Mouse (Mus musculus): ENCODE results near the gene Icmt. TPM values are rescaled to one million over a fixed set of nuclear protein-coding genes. Genes with fewer than 3 reads are reported as not detected.

Gene Icmt
- polyA plus RNA-seq, 1 experiment from 2014 or later, result 20.3 TPM

GRCm38 (mm10) chr4:152277916-152278315 is 19.1 kb upstream of the Icmt start:
- H3K4me1 ChIP-seq, result peaks cover 26% of the 10 kb centered on the region
- H3K4me3 ChIP-seq (replicated peaks), result no peak overlapping the region
- H3K36me3 ChIP-seq (replicated peaks), result no peaks in the 10 kb centered on the region
- H3K27me3 ChIP-seq, result peaks cover 85% of the 10 kb centered on the region
- no peak overlapping the region for H3K27ac ChIP-seq
- no peak overlapping the region for H3K4me2 ChIP-seq
- no peak for ATAC-seq (ENCODE audit: low FRiP score)
- no peak overlapping the region for H3K9ac ChIP-seq
- 68% methylated on average over 2 of the region's 2 CpGs for WGBS
- H3K9me3 ChIP-seq, result no peaks in the 10 kb centered on the region

- WGBS, result 93% methylated on average over 23 of the region's 23 CpGs
- Histone ChIP-seq H3K36me3 (replicated peaks) (no peaks in the 10 kb centered on the region), H3K4me1 (peaks cover 22% of the 10 kb centered on the region), H3K4me2 (no peak overlapping the region), H3K9me3 (no peaks in the 10 kb centered on the region), H3K27ac (no peak overlapping the region), H3K9ac (no peak overlapping the region), H3K4me3 (replicated peaks) (no peak overlapping the region), H3K27me3 (peaks cover 85% of the 10 kb centered on the region)
- ATAC-seq (ENCODE audit: low FRiP score), result no peak
These were observed 18.0 kb upstream of the Icmt start for GRCm38 (mm10) chr4:152278986-152279385.

GRCm38 (mm10) chr4:152281601-152282000 is 15.4 kb upstream of the Icmt start:
- Histone ChIP-seq H3K4me3 (replicated peaks) (no peak overlapping the region), H3K4me2 (no peak overlapping the region), H3K36me3 (replicated peaks) (no peaks in the 10 kb centered on the region), H3K4me1 (peaks cover 19% of the 10 kb centered on the region), H3K9me3 (no peaks in the 10 kb centered on the region), H3K27ac (no peak overlapping the region), H3K9ac (no peak overlapping the region), H3K27me3 (peaks cover 85% of the 10 kb centered on the region)
- 53% methylated on average over 15 of the region's 15 CpGs for WGBS
- ATAC-seq (ENCODE audit: low FRiP score), result no peak

GRCm38 (mm10) chr4:152282721-152283120 is 14.3 kb upstream of the Icmt start:
- no peak for ATAC-seq (ENCODE audit: low FRiP score)
- Histone ChIP-seq H3K4me3 (replicated peaks) (peak overlapping the region; percentile 36), H3K9ac (peak overlapping the region; percentile 40; the same call in 1 of the 2 replicates), H3K36me3 (replicated peaks) (no peaks in the 10 kb centered on the region), H3K27ac (no peak overlapping the region), H3K4me1 (peaks cover 31% of the 10 kb centered on the region), H3K4me2 (peak overlapping the region; percentile 60), H3K9me3 (no peaks in the 10 kb centered on the region), H3K27me3 (peaks cover 91% of the 10 kb centered on the region)
- WGBS, result 18% methylated on average over 34 of the region's 34 CpGs

DNA sequence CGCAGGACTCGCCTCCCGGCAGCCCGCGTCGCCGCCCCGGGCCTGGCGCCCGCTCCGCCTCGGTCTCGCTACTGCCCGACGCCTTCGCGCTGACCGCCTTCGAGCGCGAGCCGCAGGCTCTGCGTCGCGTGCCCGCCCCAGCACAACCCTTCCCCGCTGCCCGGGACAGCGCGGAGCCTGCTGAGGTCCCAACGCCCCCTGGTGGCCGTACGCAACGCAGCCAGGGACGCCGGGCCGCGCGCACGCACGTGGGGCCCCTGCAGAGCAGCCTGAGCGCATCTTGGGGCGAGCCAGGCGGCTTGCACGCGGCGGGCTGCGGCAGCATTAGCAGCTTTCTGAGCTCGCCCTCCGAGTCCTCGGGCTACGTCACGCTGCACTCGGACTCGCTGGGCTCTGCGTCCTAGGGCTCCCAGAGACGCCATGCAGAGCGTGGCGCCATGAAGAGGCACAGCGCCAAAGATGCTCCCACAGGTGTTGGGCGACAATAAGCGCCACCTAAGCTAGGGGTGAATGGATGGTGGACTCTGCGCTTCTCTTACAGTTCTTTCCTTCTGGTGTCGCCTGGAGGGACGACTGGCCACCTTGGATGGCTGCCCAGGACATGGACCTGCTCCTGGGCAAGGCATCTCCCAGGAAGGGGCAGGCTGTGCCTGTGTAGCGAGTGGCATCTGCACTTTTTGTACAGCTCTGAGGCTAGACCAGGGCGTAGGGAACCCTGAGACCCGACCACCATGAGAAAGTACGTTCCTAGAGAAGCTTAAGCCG is 13.7 kb upstream of the Icmt start:
- peaks cover 37% of the 10 kb centered on the region for H3K4me1 ChIP-seq
- peak overlapping the region; percentile 36 for H3K4me3 ChIP-seq (replicated peaks)

DNA sequence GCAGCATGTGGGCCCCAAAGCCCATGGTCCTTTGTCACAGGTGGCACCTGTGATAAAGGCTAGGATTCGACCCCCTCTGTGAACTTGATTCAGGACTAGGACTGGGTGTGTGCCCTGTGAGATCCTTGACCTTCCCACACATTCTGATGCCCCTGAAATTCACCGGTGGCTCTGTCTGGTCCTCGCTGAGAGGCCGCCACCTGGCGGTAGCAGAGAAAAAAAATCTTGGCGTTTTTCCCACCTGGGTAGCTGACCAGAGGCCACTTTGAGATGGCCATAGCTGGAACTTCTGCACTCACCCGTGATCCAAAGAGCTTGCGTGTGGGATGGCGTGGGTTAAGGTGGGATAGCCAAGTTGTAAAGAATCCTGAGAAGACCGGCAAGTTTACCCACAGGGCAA is 11.5 kb upstream of the Icmt start:
- WGBS, result 3% methylated on average over 10 of the region's 10 CpGs
- Histone ChIP-seq H3K27ac (no peak overlapping the region), H3K9me3 (no peaks in the 10 kb centered on the region), H3K4me3 (replicated peaks) (no peak overlapping the region), H3K9ac (no peak overlapping the region), H3K36me3 (replicated peaks) (no peaks in the 10 kb centered on the region), H3K4me1 (peaks cover 49% of the 10 kb centered on the region), H3K27me3 (peaks cover 98% of the 10 kb centered on the region), H3K4me2 (no peak overlapping the region)
- no peak for ATAC-seq (ENCODE audit: low FRiP score)

More for the DNA sequence above, 13.7 kb upstream of the Icmt start:
- ATAC-seq (ENCODE audit: low FRiP score), result peak; percentile 73
- Histone ChIP-seq H3K4me2 (peak overlapping the region; percentile 60), H3K27ac (no peak overlapping the region), H3K9ac (peak overlapping the region; percentile 40; the same call in 1 of the 2 replicates), H3K9me3 (no peaks in the 10 kb centered on the region), H3K27me3 (peaks cover 95% of the 10 kb centered on the region), H3K36me3 (replicated peaks) (no peaks in the 10 kb centered on the region)
- WGBS, result 5% methylated on average over 63 of the region's 70 CpGs

GRCm38 (mm10) chr4:152286183-152286582 is 10.8 kb upstream of the Icmt start:
- no peak overlapping the region for H3K27ac ChIP-seq
- WGBS, result under 1% methylated on average over 29 of the region's 32 CpGs
- no peaks in the 10 kb centered on the region for H3K36me3 ChIP-seq (replicated peaks)
- peak overlapping the region; percentile 61 for H3K4me2 ChIP-seq
- H3K27me3 ChIP-seq, result peaks cover 98% of the 10 kb centered on the region
- H3K4me1 ChIP-seq, result peaks cover 56% of the 10 kb centered on the region
- peak overlapping the region; percentile 27 for H3K9ac ChIP-seq
- no peaks in the 10 kb centered on the region for H3K9me3 ChIP-seq
- ATAC-seq (ENCODE audit: low FRiP score), result no peak
- peak overlapping the region; percentile 31 for H3K4me3 ChIP-seq (replicated peaks)

GRCm38 (mm10) chr4:152286887-152287286 is 10.1 kb upstream of the Icmt start:
- Histone ChIP-seq H3K9me3 (no peaks in the 10 kb centered on the region), H3K4me3 (replicated peaks) (peak overlapping the region; percentile 31; the same call in 1 of the 2 replicates), H3K9ac (0 out of 2 replicates have a peak overlapping the region, but pooled peaks have one; percentile 27), H3K4me1 (peaks cover 63% of the 10 kb centered on the region), H3K27ac (no peak overlapping the region), H3K4me2 (peak overlapping the region; percentile 61), H3K27me3 (peaks cover 98% of the 10 kb centered on the region), H3K36me3 (replicated peaks) (no peaks in the 10 kb centered on the region)
- WGBS, result 4% methylated on average over 26 of the region's 26 CpGs
- ATAC-seq (ENCODE audit: low FRiP score), result no peak

DNA sequence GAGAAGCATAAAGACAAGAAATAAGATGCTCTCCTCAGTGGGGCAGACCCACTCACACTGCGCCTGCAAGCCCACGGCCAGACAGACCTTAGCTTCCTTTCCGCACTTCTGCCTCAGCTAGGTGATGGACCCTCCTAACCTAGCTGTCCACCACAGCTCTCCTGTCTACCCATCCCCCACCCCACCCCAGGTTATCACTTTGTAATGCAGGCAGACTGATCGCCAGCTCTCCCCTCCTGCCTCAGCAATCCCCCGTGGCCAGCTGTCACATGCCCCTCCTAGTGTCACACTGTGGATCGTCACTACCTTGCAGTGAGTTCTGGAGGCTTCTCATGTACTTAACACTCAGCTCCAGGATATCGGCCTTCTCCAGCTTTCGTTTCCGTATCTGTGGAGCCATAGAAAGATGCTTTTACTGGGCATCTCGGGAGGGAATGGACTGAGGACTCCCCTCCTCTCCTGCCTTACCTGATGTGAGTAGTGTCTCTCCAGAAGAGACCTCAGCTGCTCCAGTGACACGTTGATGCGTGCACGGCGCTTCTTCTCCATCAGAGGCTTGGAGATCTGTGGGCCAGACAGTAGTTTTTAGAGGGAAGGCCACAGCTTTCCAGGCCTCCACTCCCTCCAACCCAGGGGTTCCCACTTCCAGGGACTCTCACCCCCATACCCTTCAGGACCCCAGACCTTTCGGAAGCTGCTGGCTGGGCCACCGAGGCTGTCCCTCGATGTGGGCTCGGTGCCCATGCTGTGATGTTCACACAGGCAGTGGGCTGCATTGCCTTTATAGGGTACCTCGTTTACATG is 9.5 kb upstream of the Icmt start:
- H3K4me1 ChIP-seq, result peaks cover 68% of the 10 kb centered on the region
- H3K4me3 ChIP-seq (replicated peaks), result no peak overlapping the region
- H3K36me3 ChIP-seq (replicated peaks), result no peaks in the 10 kb centered on the region
- no peaks in the 10 kb centered on the region for H3K9me3 ChIP-seq
- ATAC-seq (ENCODE audit: low FRiP score), result no peak
- H3K4me2 ChIP-seq, result no peak overlapping the region
- WGBS, result 7% methylated on average over 19 of the region's 19 CpGs
- H3K27ac ChIP-seq, result no peak overlapping the region
- H3K9ac ChIP-seq, result no peak overlapping the region
- peaks cover 98% of the 10 kb centered on the region for H3K27me3 ChIP-seq

DNA sequence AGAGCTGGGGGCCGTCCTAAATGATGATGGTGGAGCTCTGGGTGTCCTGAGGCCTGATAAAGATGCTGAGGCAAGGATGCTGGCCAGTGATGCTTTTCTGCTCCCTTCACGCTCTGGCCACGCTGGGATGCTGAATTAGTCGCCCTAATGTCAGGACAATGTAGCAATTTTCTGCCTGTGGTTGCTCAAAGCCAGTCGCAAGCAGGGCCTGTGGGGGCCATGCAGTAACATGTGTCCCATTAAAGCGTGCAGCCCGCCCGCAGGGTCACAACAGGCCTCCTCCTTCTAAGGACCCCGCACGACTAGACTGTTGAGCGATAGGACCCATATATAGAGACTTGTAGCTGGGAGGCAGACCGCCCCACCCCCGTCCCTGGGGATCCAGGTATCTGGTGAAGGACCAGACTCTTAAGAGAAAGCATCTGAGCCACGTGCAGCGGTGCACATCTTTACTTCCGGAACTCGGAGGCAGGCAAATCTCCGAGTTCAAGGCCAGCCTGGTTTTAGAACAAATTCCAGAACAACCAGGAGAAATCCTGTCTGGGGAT is 8.6 kb upstream of the Icmt start:
- no peak overlapping the region for H3K4me3 ChIP-seq (replicated peaks)
- H3K9me3 ChIP-seq, result no peaks in the 10 kb centered on the region
- no peak overlapping the region for H3K4me2 ChIP-seq
- H3K9ac ChIP-seq, result no peak overlapping the region
- ATAC-seq (ENCODE audit: low FRiP score), result no peak
- H3K4me1 ChIP-seq, result peaks cover 69% of the 10 kb centered on the region
- H3K27me3 ChIP-seq, result peaks cover 98% of the 10 kb centered on the region
- H3K27ac ChIP-seq, result no peak overlapping the region
- H3K36me3 ChIP-seq (replicated peaks), result no peaks in the 10 kb centered on the region
- 34% methylated on average over 18 of the region's 18 CpGs for WGBS

DNA sequence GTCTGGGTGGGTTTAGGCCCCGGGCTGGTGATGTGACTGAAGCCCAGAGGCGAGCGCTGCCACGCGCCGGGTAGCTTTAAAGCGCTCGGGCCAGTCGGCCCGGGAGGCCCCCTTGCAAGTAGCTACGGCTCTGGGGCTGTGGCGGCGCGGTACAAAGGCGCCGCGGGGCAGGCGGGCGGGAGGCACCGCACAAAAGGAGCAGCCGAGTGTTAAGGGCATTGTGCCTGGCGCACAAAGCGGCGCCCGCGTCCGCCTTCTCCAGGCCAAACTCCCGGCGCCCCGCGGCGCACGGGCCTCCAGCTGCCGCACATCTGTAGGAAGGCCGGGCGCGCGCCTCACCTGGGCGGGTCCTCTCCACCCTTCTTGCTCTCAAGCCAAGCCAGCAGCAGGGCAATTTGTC is 6.6 kb upstream of the Icmt start:
- Histone ChIP-seq H3K9me3 (no peaks in the 10 kb centered on the region), H3K36me3 (replicated peaks) (no peaks in the 10 kb centered on the region), H3K27ac (no peak overlapping the region), H3K9ac (peak overlapping the region; percentile 48), H3K4me2 (peak overlapping the region; percentile 61), H3K4me3 (replicated peaks) (peak overlapping the region; percentile 35), H3K4me1 (peaks cover 77% of the 10 kb centered on the region), H3K27me3 (peaks cover 98% of the 10 kb centered on the region)
- WGBS, result under 1% methylated on average over 39 of the region's 39 CpGs
- ATAC-seq (ENCODE audit: low FRiP score), result peak; percentile 61

DNA sequence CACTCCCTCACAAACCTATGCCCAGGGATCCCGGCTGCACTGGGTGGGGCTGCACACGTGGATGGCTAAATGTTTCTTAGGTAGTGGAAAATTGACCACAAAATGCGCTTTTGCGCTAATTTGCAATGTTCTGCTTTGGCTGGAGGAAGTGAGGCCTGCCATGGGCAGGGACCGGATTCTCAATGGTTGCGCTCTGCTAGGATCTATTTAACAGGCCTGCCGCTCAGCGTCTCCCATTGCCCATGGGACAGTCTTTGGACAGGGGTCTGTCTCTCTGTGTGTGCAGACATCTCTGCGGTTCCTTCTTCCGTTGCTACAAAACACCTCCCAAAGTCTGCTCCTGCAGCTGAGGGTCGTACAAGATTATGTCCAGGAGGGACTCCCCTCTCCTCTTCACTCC is 6.0 kb upstream of the Icmt start:
- H3K27me3 ChIP-seq, result peaks cover 98% of the 10 kb centered on the region
- no peak overlapping the region for H3K27ac ChIP-seq
- H3K4me1 ChIP-seq, result peaks cover 76% of the 10 kb centered on the region
- H3K4me2 ChIP-seq, result peak overlapping the region; percentile 61; the same call in 1 of the 2 replicates
- no peaks in the 10 kb centered on the region for H3K36me3 ChIP-seq (replicated peaks)
- H3K9ac ChIP-seq, result no peak overlapping the region
- 3% methylated on average over 11 of the region's 11 CpGs for WGBS
- peak overlapping the region; percentile 35; the same call in 1 of the 2 replicates for H3K4me3 ChIP-seq (replicated peaks)
- H3K9me3 ChIP-seq, result no peaks in the 10 kb centered on the region
- ATAC-seq (ENCODE audit: low FRiP score), result no peak

All from forebrain, embryonic 12.5 days (tissue).